Mouse (Mus musculus): ENCODE measurements around the gene Mr1.

- TF ChIP-seq MYOD1 (IDR thresholded peaks at IDR 0.05; ENCODE audit: control insufficient read depth in 1 of 3, insufficient read length in 2 of 3, low read depth in 2 of 3) = no peak
- no peak for TF ChIP-seq POLR2A (IDR thresholded peaks at IDR 0.05; ENCODE audit: insufficient read length, low read depth)
- TF ChIP-seq USF1 (IDR thresholded peaks at IDR 0.05; ENCODE audit: low read depth) = no peak
- no peak for TF ChIP-seq MAX (IDR thresholded peaks at IDR 0.05; ENCODE audit: low read depth)
- TF ChIP-seq TCF3 (IDR thresholded peaks at IDR 0.05; ENCODE audit: insufficient read length, low read depth) = no peak
- TF ChIP-seq POLR2AphosphoS2 (IDR thresholded peaks at IDR 0.05; ENCODE audit: insufficient read length, low read depth) = no peak
- TF ChIP-seq CEBPB (IDR thresholded peaks at IDR 0.05; ENCODE audit: insufficient read depth, poor library complexity, severe bottlenecking) = no peak
- no peak for TF ChIP-seq REST (IDR thresholded peaks at IDR 0.05; ENCODE audit: insufficient read depth, insufficient read length)
Observed at GRCm38 (mm10) chr1:155112118-155112517, 34.5 kb downstream of the Mr1 start.
